Mouse (Mus musculus) v-Abl transformed pro-B cells (cell line): ENCODE results near the gene Cdkn2a.

Source experiments
- in situ Hi-C, 2 experiments: fragments of 400-800 bp; cut with MboI; formaldehyde crosslinking; loops; one replicate each; pipeline ENCODE4 v1.15.1; 2025; ENCODE audit not compliant: unreplicated experiment in 2 of 2

Gene Cdkn2a

GRCm38 (mm10) chr4:89282036-89282566 is 12.4 kb downstream of the Cdkn2a start:
- in situ Hi-C loops = loop anchor here in 1 of 2 experiments (25.0 kb wide), 5 partner anchors 120 to 570 kb away; partner anchors contain the start of genes Dmrta1, Gm26566, Ifna1 and Klhl9

- in situ Hi-C loops = loop anchor here in 1 of 2 experiments (25.0 kb wide), 5 partner anchors 119 to 569 kb away; partner anchors contain the start of genes Dmrta1, Gm26566, Ifna1 and Klhl9
These were observed 13.2 kb downstream of the Cdkn2a start for GRCm38 (mm10) chr4:89281236-89281635.

- in situ Hi-C loops = loop anchor here in 1 of 2 experiments (25.0 kb wide), 5 partner anchors 117 to 567 kb away; partner anchors contain the start of genes Dmrta1, Gm26566, Ifna1 and Klhl9
These were observed 14.8 kb downstream of the Cdkn2a start for GRCm38 (mm10) chr4:89279641-89280040.

GRCm38 (mm10) chr4:89277381-89277940 is 17.0 kb downstream of the Cdkn2a start:
- in situ Hi-C loops = loop anchor here in 1 of 2 experiments (25.0 kb wide), 5 partner anchors 115 to 565 kb away; partner anchors contain the start of genes Dmrta1, Gm26566, Ifna1 and Klhl9

GRCm38 (mm10) chr4:89276669-89277219 is 17.7 kb downstream of the Cdkn2a start:
- in situ Hi-C loops = loop anchor here in 1 of 2 experiments (25.0 kb wide), 5 partner anchors 114 to 564 kb away; partner anchors contain the start of genes Dmrta1, Gm26566, Ifna1 and Klhl9

GRCm38 (mm10) chr4:89275811-89276584 is 18.5 kb downstream of the Cdkn2a start:
- in situ Hi-C loops = loop anchor here in 1 of 2 experiments (25.0 kb wide), 5 partner anchors 114 to 564 kb away; partner anchors contain the start of genes Dmrta1, Gm26566, Ifna1 and Klhl9

- in situ Hi-C loops = loop anchor here in 1 of 2 experiments (25.0 kb wide), 5 partner anchors 113 to 563 kb away; partner anchors contain the start of genes Dmrta1, Gm26566, Ifna1 and Klhl9
These were observed 19.5 kb downstream of the Cdkn2a start for GRCm38 (mm10) chr4:89274829-89275548.

- in situ Hi-C loops = no loop called here
These were observed 20.4 kb downstream of the Cdkn2a start for GRCm38 (mm10) chr4:89274006-89274405.

GRCm38 (mm10) chr4:89273585-89273984 is 20.9 kb downstream of the Cdkn2a start:
- in situ Hi-C loops = no loop called here

- in situ Hi-C loops = no loop called here
These were observed 21.4 kb downstream of the Cdkn2a start for GRCm38 (mm10) chr4:89272961-89273540.

- in situ Hi-C loops = no loop called here
These were observed 22.2 kb downstream of the Cdkn2a start for GRCm38 (mm10) chr4:89272101-89272718.

- in situ Hi-C loops = loop anchor here in 1 of 2 experiments (5.0 kb wide), 1 partner anchor 45 kb away; no protein-coding TSS in a partner anchor
These were observed 36.7 kb downstream of the Cdkn2a start for GRCm38 (mm10) chr4:89257768-89258167.

- in situ Hi-C loops = no loop called here
These were observed 60.0 kb downstream of the Cdkn2a start for GRCm38 (mm10) chr4:89234446-89234845.
